Comparison of ENCODE assay signal across 15 mouse cellular contexts in the genomic region with DNA sequence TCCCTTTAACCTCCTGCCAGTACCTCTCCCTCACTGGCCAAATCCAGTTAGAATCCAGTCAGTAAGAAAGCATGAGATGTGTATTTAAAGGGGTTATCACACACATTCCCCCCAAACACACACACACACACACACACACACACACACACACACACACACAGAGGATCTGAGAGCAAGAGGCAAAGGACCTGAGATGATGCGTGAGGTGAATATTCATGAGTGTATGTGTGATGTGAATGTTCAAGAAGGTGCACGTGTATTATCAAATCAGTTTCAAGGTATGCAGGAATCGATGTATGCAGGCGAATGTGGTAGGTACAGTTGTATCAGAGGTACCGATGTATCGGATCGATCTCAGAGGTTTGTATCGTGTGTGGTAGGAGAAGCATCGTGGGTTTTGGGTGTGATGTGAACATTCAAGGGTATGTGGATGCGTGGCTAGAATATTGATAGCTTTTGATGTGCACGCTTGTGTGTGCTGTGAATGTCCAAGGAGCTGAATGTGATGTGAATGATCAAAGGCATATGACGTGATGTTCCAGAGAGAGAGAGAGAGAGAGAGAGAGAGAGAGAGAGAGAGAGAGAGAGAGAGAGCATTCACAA. TPM values are rescaled to one million over a fixed set of nuclear protein-coding genes. Genes with fewer than 3 reads are reported as not detected.
"Had no signal": no experiment of that assay in that cellular context is flagged by ENCODE, and none has a peak within 500 bp of the region (broad histone marks: within the 10 kb centered on the region; RNA-seq: fewer than 3 reads in every experiment).

No protein-coding gene starts in this region.

- DNase-seq: kidney, adult 8-10 months; kidney, postnatal 25 days; layer of hippocampus, adult 9-11 months; layer of hippocampus, postnatal 36 days; lung, embryonic 14.5 days; lung, postnatal 10 days; lung, postnatal 4 days; right cerebral cortex, postnatal 14 days; thymus, adult 2 months; thymus, postnatal 36 days had no signal

- H3K9me3 ChIP-seq: limb, embryonic 15.5 days; liver, embryonic 12.5 days; midbrain, embryonic 12.5 days; stomach, embryonic 15.5 days had no signal

- H3K4me2 ChIP-seq: limb, embryonic 15.5 days; liver, embryonic 12.5 days; lung, embryonic 14.5 days; midbrain, embryonic 12.5 days; stomach, embryonic 15.5 days had no signal

- H3K4me3 ChIP-seq: limb, embryonic 15.5 days; liver, embryonic 12.5 days; midbrain, embryonic 12.5 days; stomach, embryonic 15.5 days had no signal

- H3K9ac ChIP-seq: limb, embryonic 15.5 days; liver, embryonic 12.5 days; lung, embryonic 14.5 days; midbrain, embryonic 12.5 days; stomach, embryonic 15.5 days had no signal

- H3K27me3 ChIP-seq: stomach, embryonic 15.5 days had no signal

- ATAC-seq: liver, embryonic 12.5 days had no signal

- H3K4me1 ChIP-seq: limb, embryonic 15.5 days; liver, embryonic 12.5 days; midbrain, embryonic 12.5 days; stomach, embryonic 15.5 days had no signal

- H3K27ac ChIP-seq: limb, embryonic 15.5 days; liver, embryonic 12.5 days; midbrain, embryonic 12.5 days had no signal

RNA-seq across cellular contexts. Expression of a gene that starts 30.2 kb away (rescaled TPM):
- total RNA-seq: megakaryocyte, adult 5-6 weeks had no signal
